Mouse (Mus musculus): ENCODE results near the gene 9230104L09Rik. TPM values are rescaled to one million over a fixed set of nuclear protein-coding genes. Genes with fewer than 3 reads are reported as not detected.

The 9230104L09Rik gene
- not detected in 2 replicates for polyA plus RNA-seq (2015; fragmentation: Nextera tagmentation; extraction: Ambion mirVana)

- no peak within 1 kb of the TSS for H3K27ac ChIP-seq (replicated peaks)
- H3K4me1 ChIP-seq, result no peaks in the 10 kb centered on the region
- H3K9me3 ChIP-seq, result no peaks in the 10 kb centered on the region
- no peaks in the 10 kb centered on the region for H3K36me3 ChIP-seq
- H3K27me3 ChIP-seq, result no peaks in the 10 kb centered on the region
- H3K4me3 ChIP-seq, result no peak within 1 kb of the TSS
- H3K9ac ChIP-seq (replicated peaks), result no peak within 1 kb of the TSS
- ATAC-seq (replicated peaks), result no peak
- 79% methylated on average over 2 of the region's 2 CpGs for WGBS
- H3K4me2 ChIP-seq (replicated peaks), result no peak within 1 kb of the TSS
Measured at GRCm38 (mm10) chr2:148864966-148865365, at the start of gene 9230104L09Rik. TSS of gene 9230104L09Rik (minus strand) at chr2:148865038.

- peak; percentile 88 for ATAC-seq (replicated peaks)
- no peak overlapping the region for H3K4me2 ChIP-seq (replicated peaks)
Measured at GRCm38 (mm10) chr2:148902286-148902685, 37.4 kb upstream of the 9230104L09Rik start.

GRCm38 (mm10) chr2:148900305-148900704, 35.5 kb upstream of the 9230104L09Rik start:
- Histone ChIP-seq H3K27ac (replicated peaks) (no peak overlapping the region), H3K9me3 (no peaks in the 10 kb centered on the region), H3K4me3 (no peak overlapping the region), H3K4me2 (replicated peaks) (no peak overlapping the region), H3K36me3 (no peaks in the 10 kb centered on the region), H3K9ac (replicated peaks) (no peak overlapping the region), H3K4me1 (no peaks in the 10 kb centered on the region), H3K27me3 (no peaks in the 10 kb centered on the region)
- 75% methylated on average over 4 of the region's 4 CpGs for WGBS
- ATAC-seq (replicated peaks), result no peak

More at GRCm38 (mm10) chr2:148902286-148902685, 37.4 kb upstream of the 9230104L09Rik start:
- no peak overlapping the region for H3K27ac ChIP-seq (replicated peaks)
- H3K9me3 ChIP-seq, result no peaks in the 10 kb centered on the region
- no peak overlapping the region for H3K4me3 ChIP-seq
- no peaks in the 10 kb centered on the region for H3K27me3 ChIP-seq
- H3K9ac ChIP-seq (replicated peaks), result no peak overlapping the region
- 7% methylated on average over 5 of the region's 5 CpGs for WGBS
- H3K36me3 ChIP-seq, result no peaks in the 10 kb centered on the region
- no peaks in the 10 kb centered on the region for H3K4me1 ChIP-seq

- H3K27ac ChIP-seq (replicated peaks), result no peak overlapping the region
- WGBS, result 71% methylated on average over 1 of the region's 1 CpGs
- no peak overlapping the region for H3K9ac ChIP-seq (replicated peaks)
- H3K36me3 ChIP-seq, result no peaks in the 10 kb centered on the region
- H3K4me1 ChIP-seq, result no peaks in the 10 kb centered on the region
- H3K9me3 ChIP-seq, result no peaks in the 10 kb centered on the region
- H3K4me2 ChIP-seq (replicated peaks), result no peak overlapping the region
- H3K27me3 ChIP-seq, result no peaks in the 10 kb centered on the region
- H3K4me3 ChIP-seq, result no peak overlapping the region
- ATAC-seq (replicated peaks), result no peak
Measured at GRCm38 (mm10) chr2:148896219-148896618, 31.4 kb upstream of the 9230104L09Rik start.

GRCm38 (mm10) chr2:148893107-148893506, 28.3 kb upstream of the 9230104L09Rik start:
- Histone ChIP-seq H3K4me3 (no peak overlapping the region), H3K4me2 (replicated peaks) (no peak overlapping the region), H3K36me3 (no peaks in the 10 kb centered on the region), H3K9ac (replicated peaks) (no peak overlapping the region), H3K27ac (replicated peaks) (no peak overlapping the region), H3K9me3 (no peaks in the 10 kb centered on the region), H3K4me1 (peaks cover 8% of the 10 kb centered on the region), H3K27me3 (no peaks in the 10 kb centered on the region)
- ATAC-seq (replicated peaks), result no peak

GRCm38 (mm10) chr2:148890021-148890851, 25.4 kb upstream of the 9230104L09Rik start:
- peaks cover 8% of the 10 kb centered on the region for H3K4me1 ChIP-seq
- peak overlapping the region; percentile 84 for H3K27ac ChIP-seq (replicated peaks)
- no peaks in the 10 kb centered on the region for H3K27me3 ChIP-seq
- H3K9me3 ChIP-seq, result no peaks in the 10 kb centered on the region
- no peak overlapping the region for H3K9ac ChIP-seq (replicated peaks)
- ATAC-seq (replicated peaks), result peak; percentile 95
- H3K36me3 ChIP-seq, result no peaks in the 10 kb centered on the region
- 6% methylated on average over 5 of the region's 5 CpGs for WGBS
- H3K4me3 ChIP-seq, result no peak overlapping the region
- no peak overlapping the region for H3K4me2 ChIP-seq (replicated peaks)

- no peaks in the 10 kb centered on the region for H3K27me3 ChIP-seq
- H3K4me1 ChIP-seq, result peaks cover 8% of the 10 kb centered on the region
- peak; percentile 70 for ATAC-seq (replicated peaks)
- H3K4me2 ChIP-seq (replicated peaks), result no peak overlapping the region
- H3K27ac ChIP-seq (replicated peaks), result peak overlapping the region; percentile 84
- no peaks in the 10 kb centered on the region for H3K9me3 ChIP-seq
- no peak overlapping the region for H3K9ac ChIP-seq (replicated peaks)
- no peak overlapping the region for H3K4me3 ChIP-seq
- WGBS, result 5% methylated on average over 3 of the region's 3 CpGs
- no peaks in the 10 kb centered on the region for H3K36me3 ChIP-seq
Measured at GRCm38 (mm10) chr2:148889331-148890010, 24.6 kb upstream of the 9230104L09Rik start.

GRCm38 (mm10) chr2:148888872-148889271, 24.0 kb upstream of the 9230104L09Rik start:
- peaks cover 8% of the 10 kb centered on the region for H3K4me1 ChIP-seq

GRCm38 (mm10) chr2:148884738-148885137, 19.9 kb upstream of the 9230104L09Rik start:
- H3K9me3 ChIP-seq, result no peaks in the 10 kb centered on the region
- H3K36me3 ChIP-seq, result no peaks in the 10 kb centered on the region
- 0 out of 2 replicates have a peak, but pooled peaks have one; percentile 42 for ATAC-seq (replicated peaks)
- H3K4me3 ChIP-seq, result no peak overlapping the region
- H3K27ac ChIP-seq (replicated peaks), result no peak overlapping the region
- H3K4me1 ChIP-seq, result no peaks in the 10 kb centered on the region
- no peak overlapping the region for H3K4me2 ChIP-seq (replicated peaks)
- no peak overlapping the region for H3K9ac ChIP-seq (replicated peaks)
- H3K27me3 ChIP-seq, result no peaks in the 10 kb centered on the region

More at GRCm38 (mm10) chr2:148888872-148889271, 24.0 kb upstream of the 9230104L09Rik start:
- Histone ChIP-seq H3K9me3 (no peaks in the 10 kb centered on the region), H3K9ac (replicated peaks) (no peak overlapping the region), H3K27me3 (no peaks in the 10 kb centered on the region), H3K4me2 (replicated peaks) (no peak overlapping the region), H3K36me3 (no peaks in the 10 kb centered on the region), H3K4me3 (no peak overlapping the region), H3K27ac (replicated peaks) (peak overlapping the region; percentile 84)
- WGBS, result 41% methylated on average over 3 of the region's 3 CpGs
- no peak for ATAC-seq (replicated peaks)

- no peak for ATAC-seq (replicated peaks)
- Histone ChIP-seq H3K9ac (replicated peaks) (no peak overlapping the region), H3K4me3 (no peak overlapping the region), H3K36me3 (no peaks in the 10 kb centered on the region), H3K9me3 (no peaks in the 10 kb centered on the region), H3K4me1 (peaks cover 8% of the 10 kb centered on the region), H3K27me3 (no peaks in the 10 kb centered on the region), H3K27ac (replicated peaks) (no peak overlapping the region), H3K4me2 (replicated peaks) (no peak overlapping the region)
- WGBS, result 69% methylated on average over 1 of the region's 1 CpGs
Measured at GRCm38 (mm10) chr2:148879199-148879598, 14.4 kb upstream of the 9230104L09Rik start.

GRCm38 (mm10) chr2:148878641-148879130, 13.8 kb upstream of the 9230104L09Rik start:
- Histone ChIP-seq H3K27ac (replicated peaks) (no peak overlapping the region), H3K9me3 (no peaks in the 10 kb centered on the region), H3K36me3 (no peaks in the 10 kb centered on the region), H3K27me3 (no peaks in the 10 kb centered on the region), H3K9ac (replicated peaks) (no peak overlapping the region), H3K4me1 (peaks cover 13% of the 10 kb centered on the region), H3K4me3 (no peak overlapping the region), H3K4me2 (replicated peaks) (no peak overlapping the region)
- ATAC-seq (replicated peaks), result no peak
- WGBS, result 15% methylated on average over 2 of the region's 2 CpGs
